Mouse (Mus musculus) liver, adult 2 months (tissue): ENCODE results near the gene Stx16.

ENCODE experiments used
- CTCF ChIP-seq: fragments of 200-500 bp; IDR thresholded peaks from 2 replicates; pipeline ENCODE4 v1.5.1; 2011; ENCODE audit warnings: low read depth, low read length, control low read depth
- POLR2A ChIP-seq: fragments of 200-500 bp; IDR thresholded peaks from 2 replicates; pipeline ENCODE4 v1.6.1; 2011; ENCODE audit warnings: low read length, control low read depth; ENCODE audit not compliant: insufficient read depth; ENCODE audit errors: extremely low read depth

DNA sequence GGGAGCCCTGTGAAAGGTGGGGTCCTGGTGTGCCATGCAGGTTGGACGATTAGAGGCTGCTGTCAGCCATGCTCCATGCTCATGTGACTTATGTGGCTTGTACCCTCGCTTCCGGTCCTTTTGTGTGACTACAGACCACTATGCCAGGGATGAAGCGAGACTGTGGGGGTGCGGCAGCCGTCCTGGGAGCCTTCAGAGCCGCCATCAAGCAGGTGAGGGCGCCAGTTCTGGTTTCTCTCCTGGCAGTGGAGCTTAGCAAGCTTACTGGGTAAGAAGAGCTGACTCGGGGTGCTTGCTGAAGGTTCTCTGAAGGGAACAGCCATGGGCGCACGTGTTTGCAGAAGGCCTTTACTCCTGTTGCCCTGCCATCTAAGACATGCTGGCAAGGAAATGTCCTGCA lies 43.2 kb downstream of the Stx16 start:
- TF ChIP-seq CTCF (no peak), POLR2A (no peak)
